Mouse (Mus musculus) monocyte, adult 2 months (primary cell): ENCODE data around the gene Dusp1.
A peak's percentile ranks its signal among the peaks of the same experiment; 100 is the strongest.

ENCODE experiments used
- DNase-seq, 2 experiments: peaks; one replicate each; pipeline ENCODE4 v3.0.0; 2022; ENCODE audit warnings: low spot score in 2 of 2, low read depth in 1 of 2

Gene Dusp1

GRCm38 (mm10) chr17:26561651-26562181 lies at the start of gene Dusp1:
Dusp1 (minus strand) TSS chr17:26562128.
- no peak for DNase-seq

- DNase-seq = no peak
These were observed 49.4 kb upstream of the Dusp1 start for GRCm38 (mm10) chr17:26611328-26611727.

DNA sequence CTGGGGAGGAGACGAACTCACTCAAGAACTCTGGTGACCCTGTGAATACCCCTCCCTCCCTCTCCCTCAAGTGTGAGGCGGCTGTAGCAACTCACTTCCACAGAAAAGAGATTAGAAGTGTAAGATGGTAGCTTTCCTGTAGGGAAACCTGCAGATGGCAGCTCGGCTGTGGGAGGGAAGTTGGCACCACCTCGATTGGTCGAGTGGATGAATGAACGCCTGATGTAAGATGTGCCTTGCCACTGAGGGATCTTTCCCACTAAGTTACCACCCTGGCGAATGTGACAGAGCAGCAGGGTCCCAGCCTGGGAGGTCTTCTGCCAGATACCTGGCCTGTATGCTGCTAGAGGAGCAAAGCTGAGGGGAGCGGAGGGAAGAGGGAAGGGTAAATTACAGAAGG lies 47.9 kb upstream of the Dusp1 start:
- no peak for DNase-seq

DNA sequence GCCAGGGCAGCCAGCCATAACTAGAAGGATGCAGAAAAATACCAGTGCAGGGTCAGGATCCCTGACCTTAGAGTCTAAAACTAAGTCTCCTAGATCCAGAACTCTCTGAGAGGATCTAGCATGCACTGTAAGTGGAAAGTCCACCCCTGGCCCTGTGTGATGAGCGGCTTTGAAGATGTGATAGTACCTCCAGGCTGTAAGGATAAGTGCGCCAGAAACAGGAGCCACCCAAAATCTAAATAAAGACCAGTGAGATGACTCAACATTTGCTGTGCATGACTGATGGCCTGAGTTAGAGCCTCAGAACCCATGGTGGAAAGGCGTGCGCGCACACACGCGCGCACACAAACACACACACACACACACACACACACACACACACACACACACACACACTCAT lies 46.9 kb upstream of the Dusp1 start:
- no peak for DNase-seq

DNA sequence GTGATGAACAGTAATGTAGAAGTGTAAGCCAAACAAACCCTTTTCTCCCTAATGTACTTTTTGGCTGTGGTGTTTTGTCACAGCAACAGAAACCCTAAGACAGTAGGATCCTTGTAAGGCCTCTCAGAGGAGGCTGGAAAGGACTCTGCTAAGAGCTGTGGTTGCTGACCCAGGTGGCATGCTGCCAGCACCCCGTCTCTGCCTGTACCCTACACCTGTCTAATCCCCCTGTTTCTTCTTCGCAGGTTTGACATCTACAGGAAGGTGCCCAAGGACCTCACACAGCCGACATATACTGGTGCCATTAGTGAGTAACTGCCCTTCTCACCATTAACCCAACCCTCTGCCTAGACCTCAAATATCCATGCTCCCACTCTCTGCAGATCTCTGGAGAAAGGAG lies 46.4 kb upstream of the Dusp1 start:
- DNase-seq = no peak

- DNase-seq = no peak
These were observed 44.6 kb upstream of the Dusp1 start for GRCm38 (mm10) chr17:26606516-26606915.

GRCm38 (mm10) chr17:26605636-26606035 lies 43.7 kb upstream of the Dusp1 start:
- peak; percentile 64 to 71 for DNase-seq

DNA sequence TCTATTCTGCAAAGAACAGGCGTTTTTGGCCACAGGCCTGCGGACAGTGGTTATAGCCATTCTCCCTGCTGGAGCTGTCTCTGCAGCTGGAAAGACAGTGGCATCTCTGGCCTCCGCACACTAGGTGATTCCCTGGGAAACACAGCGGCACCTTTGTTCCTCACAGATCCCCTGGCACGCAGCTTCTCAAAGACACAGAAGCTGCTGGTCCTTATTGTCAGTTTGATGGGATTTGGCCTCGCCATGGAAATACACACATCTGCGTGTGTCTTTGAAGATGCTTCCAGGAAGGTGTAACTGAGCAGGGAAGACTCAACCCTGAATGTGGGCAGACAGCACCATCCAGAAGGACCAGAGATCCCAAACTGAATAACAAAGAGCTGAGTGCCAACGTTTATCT lies 41.4 kb upstream of the Dusp1 start:
- no peak for DNase-seq

DNA sequence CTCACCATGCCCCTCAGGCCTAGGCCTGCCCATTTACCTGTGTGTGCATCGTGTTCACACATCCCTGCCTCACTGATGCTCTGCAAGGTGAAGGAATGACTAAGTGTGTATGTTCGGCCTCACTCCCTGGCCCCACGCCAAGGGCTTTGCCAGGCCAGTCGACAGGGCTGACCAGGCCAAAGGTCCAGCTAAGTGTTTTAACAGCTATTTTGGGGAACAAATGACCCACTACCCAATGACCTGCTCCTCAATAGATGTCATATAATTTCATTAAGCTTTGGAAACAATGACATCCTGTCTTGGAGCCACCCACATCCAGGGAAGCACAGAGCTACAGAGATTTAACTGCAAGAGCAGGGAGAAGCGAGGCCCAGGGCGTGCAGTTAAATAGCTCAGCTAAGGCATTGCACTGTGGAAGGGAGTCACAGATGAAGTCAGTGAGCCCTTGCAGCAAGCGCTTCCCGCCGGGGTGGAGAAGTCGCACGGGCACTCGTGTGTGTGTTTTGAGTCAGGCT lies 40.5 kb upstream of the Dusp1 start:
- no peak for DNase-seq

DNA sequence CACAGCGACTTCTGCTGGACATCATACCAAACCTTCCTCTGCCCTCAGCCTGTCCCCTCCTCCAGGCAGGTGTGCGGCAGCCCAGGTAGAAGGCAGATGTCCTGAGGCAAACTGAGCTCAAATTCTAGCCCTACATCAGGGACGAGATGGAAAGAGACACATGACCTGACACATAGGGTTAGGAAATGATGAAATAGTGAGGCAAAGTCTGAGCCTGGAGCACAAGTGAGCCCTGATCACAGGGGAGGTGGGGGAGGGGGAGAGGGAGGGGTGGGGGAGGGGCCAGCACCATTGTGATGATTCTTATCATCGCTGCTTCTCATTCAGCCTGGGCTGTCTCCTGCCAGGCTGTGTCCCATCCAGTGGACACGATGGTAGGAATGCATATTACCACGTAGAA lies 40.0 kb upstream of the Dusp1 start:
- DNase-seq = no peak

- no peak for DNase-seq
These were observed 39.6 kb upstream of the Dusp1 start for GRCm38 (mm10) chr17:26601514-26601913.

- DNase-seq = no peak
These were observed 39.1 kb upstream of the Dusp1 start for GRCm38 (mm10) chr17:26600913-26601447.

GRCm38 (mm10) chr17:26598845-26599244 lies 36.9 kb upstream of the Dusp1 start:
- no peak for DNase-seq

DNA sequence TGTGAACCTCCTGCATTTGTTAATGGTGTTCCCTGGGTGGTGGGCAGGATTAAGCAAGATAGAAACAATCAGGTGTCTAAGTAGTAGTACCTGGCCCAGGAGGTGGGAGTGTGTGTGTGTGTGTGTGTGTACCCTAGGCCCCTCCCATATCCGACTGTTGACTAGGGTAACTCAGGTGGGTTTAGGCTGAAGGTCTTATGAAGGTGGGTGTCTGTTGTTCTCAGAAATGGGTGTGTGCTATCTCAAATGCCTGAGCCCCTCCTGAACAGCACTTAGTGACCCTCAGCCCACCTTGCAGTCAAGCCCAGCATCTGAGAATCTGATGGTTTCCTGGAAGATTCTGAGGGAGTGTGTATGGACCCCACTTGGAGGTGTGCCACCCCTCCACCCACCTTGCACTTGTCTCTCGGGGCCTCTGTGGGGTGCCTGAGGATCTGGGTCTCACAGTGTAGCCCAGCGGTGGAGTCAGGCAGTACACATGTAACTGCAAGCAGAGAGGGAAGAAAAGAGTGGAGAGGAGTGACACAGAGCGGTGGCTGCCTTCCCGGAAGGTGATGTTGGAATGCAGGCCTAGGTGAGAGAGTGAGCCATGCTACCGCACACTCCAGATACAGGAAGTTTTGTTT lies 35.0 kb upstream of the Dusp1 start:
- no peak for DNase-seq

- no peak for DNase-seq
These were observed 34.3 kb upstream of the Dusp1 start for GRCm38 (mm10) chr17:26596168-26596658.

- no peak for DNase-seq
These were observed 33.7 kb upstream of the Dusp1 start for GRCm38 (mm10) chr17:26595448-26596167.

- DNase-seq = no peak
These were observed 33.0 kb upstream of the Dusp1 start for GRCm38 (mm10) chr17:26594958-26595357.

GRCm38 (mm10) chr17:26594171-26594570 lies 32.2 kb upstream of the Dusp1 start:
- DNase-seq = no peak

DNA sequence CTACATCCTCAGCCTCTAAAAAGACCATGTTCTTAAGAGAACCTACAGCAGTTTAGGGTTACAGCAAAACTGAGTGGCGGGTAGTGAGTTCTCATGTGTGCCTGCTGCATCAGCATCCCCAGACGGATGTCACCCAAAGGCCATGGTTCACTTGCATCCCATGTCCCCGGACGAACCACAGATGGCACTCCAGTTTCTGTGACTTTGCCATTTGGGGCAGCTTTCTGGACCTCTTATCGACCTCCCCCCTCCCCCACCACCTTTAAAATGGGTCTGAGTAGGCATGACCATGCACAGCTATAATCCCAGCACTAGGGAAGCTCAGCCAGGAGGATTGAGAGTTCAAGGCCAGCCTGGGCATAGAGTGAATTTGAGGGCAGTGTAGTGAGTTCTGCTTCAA lies 31.3 kb upstream of the Dusp1 start:
- no peak for DNase-seq

DNA sequence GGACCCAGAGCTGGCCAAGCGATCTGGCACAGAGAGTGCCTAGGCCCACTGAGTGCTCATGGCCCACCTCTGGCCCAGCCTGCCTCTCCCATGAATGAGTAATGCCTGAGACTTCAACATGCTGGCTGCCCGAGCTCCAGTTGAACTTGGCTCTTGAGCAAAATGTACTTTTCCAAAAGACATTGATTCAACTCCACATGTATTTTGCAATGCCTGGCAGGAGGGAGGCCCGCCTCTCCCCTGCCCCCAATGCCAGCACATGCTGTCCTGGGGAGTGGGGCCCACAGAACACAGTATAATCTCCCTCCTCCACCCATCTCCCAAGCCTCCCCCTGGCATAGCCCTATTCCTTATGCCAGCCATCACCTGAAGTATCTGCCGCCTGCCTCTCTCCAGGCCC lies 30.6 kb upstream of the Dusp1 start:
- DNase-seq = no peak

- DNase-seq = no peak
These were observed 26.1 kb upstream of the Dusp1 start for GRCm38 (mm10) chr17:26587961-26588487.
